Mouse (Mus musculus) forebrain, embryonic 16.5 days (tissue): ENCODE measurements around the gene Camkv. TPM values are rescaled to one million over a fixed set of nuclear protein-coding genes. Genes with fewer than 3 reads are reported as not detected.

ENCODE experiments used
- ATAC-seq: fragments of 200-750 bp; cut with Nextera tagmentation; 2 replicates; pipeline ENCODE4 v1.8.0; 2017; ENCODE audit warnings: mild to moderate bottlenecking, moderate library complexity
- H3K27ac ChIP-seq: fragments of 300-500 bp; sonication (generic); 2 replicates; pipeline ENCODE4 v1.5.1; 2014; ENCODE audit warnings: low read length, control low read depth
- H3K27me3 ChIP-seq: fragments of 300-500 bp; sonication (generic); replicated peaks from 2 replicates; pipeline ENCODE4 v1.6.1; 2014; ENCODE audit warnings: low read length; ENCODE audit not compliant: control insufficient read depth, insufficient read depth
- H3K36me3 ChIP-seq: fragments of 300-500 bp; sonication (generic); 2 replicates; pipeline ENCODE4 v1.6.1; 2014; ENCODE audit not compliant: control insufficient read depth, insufficient read depth
- H3K4me1 ChIP-seq: fragments of 300-500 bp; sonication (generic); replicated peaks from 2 replicates; pipeline ENCODE4 v1.6.1; 2014; ENCODE audit warnings: low read length; ENCODE audit not compliant: control insufficient read depth, insufficient read depth
- H3K4me2 ChIP-seq: fragments of 300-500 bp; sonication (generic); 2 replicates; pipeline ENCODE4 v1.6.1; 2014; ENCODE audit warnings: mild to moderate bottlenecking, low read length, control low read depth
- H3K4me3 ChIP-seq: fragments of 300-500 bp; sonication (generic); replicated peaks from 2 replicates; pipeline ENCODE4 v1.5.1; 2014; ENCODE audit warnings: mild to moderate bottlenecking, low read length, control low read depth
- H3K9ac ChIP-seq: fragments of 300-500 bp; sonication (generic); replicated peaks from 2 replicates; pipeline ENCODE4 v1.6.1; 2014; ENCODE audit warnings: low read depth, low read length, control low read depth
- H3K9me3 ChIP-seq: fragments of 300-500 bp; sonication (generic); 2 replicates; pipeline ENCODE4 v1.6.1; 2016; ENCODE audit warnings: low read length; ENCODE audit not compliant: control insufficient read depth
- WGBS: fragments of 180-500 bp; shearing (Covaris S2); extraction: QIAGEN DNeasy Blood & Tissue Kit; methylation state at CpG from one replicate; pipeline ENCODE4 v1.1.7; 2014; 5-methylcytosine and 5-hydroxymethylcytosine counted together
- polyA plus RNA-seq: library from polyadenylated mRNA; unstranded; fragments of >200 nt; fragmentation: Nextera tagmentation; extraction: Ambion mirVana; gene quantifications from 2 replicates; pipeline ENCODE4 v1.2.1, GENCODE M21; 2015

Camkv gene
- polyA plus RNA-seq, 1 experiment from 2014 or later: 140 TPM

DNA sequence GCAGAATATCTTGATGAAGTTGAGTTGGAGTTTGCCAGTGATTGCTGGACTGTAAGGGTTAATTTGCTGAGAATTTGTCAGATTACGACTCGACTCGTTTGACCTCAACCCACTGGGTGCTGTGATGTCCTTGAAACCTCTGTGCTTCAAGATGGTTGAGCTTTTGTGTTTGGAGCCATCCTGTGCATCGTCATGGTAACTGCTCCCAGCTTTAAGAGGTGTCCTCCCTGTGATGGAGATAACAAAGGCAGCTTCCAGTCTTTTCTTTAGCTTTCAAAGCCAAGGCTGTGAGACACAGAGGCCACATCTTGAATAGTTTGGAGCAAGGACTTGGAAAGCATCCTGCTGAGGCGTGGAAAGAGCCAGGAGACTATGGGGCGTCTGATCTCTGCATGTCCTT is 21.7 kb downstream of the Camkv start:
- WGBS: 36% methylated on average over 6 of the region's 6 CpGs

DNA sequence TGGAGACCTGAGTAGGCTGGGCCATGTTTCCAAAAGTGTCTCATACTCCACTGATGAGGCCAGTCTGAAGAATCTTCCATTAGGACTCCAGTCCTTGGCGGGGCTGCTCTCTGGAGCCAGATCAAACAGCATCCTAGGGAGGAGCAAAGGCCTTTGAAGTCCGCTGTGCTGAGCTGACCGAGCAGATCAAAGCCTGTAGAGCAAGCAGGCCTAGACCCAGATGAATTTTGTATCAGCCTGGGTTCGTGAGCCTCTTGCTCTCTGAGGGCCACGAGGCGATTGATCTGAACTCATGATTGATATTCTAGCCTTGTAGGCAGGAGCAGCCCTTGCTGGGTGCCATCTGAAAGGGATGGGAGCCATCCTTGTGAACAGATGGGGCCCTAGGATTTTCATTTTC is 24.4 kb downstream of the Camkv start:
- no peaks in the 10 kb centered on the region for H3K27me3 ChIP-seq
- no peak overlapping the region for H3K4me3 ChIP-seq
- 78% methylated on average over 6 of the region's 6 CpGs for WGBS
- H3K9me3 ChIP-seq: no peaks in the 10 kb centered on the region
- H3K27ac ChIP-seq: no peak overlapping the region
- H3K4me1 ChIP-seq: peaks cover 13% of the 10 kb centered on the region
- no peak overlapping the region for H3K4me2 ChIP-seq
- H3K9ac ChIP-seq: no peak overlapping the region
- no peaks in the 10 kb centered on the region for H3K36me3 ChIP-seq
- ATAC-seq: no peak

More for the DNA sequence above, 21.7 kb downstream of the Camkv start:
- Histone ChIP-seq H3K9me3 (no peaks in the 10 kb centered on the region), H3K4me3 (no peak overlapping the region), H3K36me3 (no peaks in the 10 kb centered on the region), H3K4me1 (peaks cover 13% of the 10 kb centered on the region), H3K27ac (no peak overlapping the region), H3K4me2 (no peak overlapping the region), H3K9ac (no peak overlapping the region), H3K27me3 (no peaks in the 10 kb centered on the region)
- no peak for ATAC-seq

DNA sequence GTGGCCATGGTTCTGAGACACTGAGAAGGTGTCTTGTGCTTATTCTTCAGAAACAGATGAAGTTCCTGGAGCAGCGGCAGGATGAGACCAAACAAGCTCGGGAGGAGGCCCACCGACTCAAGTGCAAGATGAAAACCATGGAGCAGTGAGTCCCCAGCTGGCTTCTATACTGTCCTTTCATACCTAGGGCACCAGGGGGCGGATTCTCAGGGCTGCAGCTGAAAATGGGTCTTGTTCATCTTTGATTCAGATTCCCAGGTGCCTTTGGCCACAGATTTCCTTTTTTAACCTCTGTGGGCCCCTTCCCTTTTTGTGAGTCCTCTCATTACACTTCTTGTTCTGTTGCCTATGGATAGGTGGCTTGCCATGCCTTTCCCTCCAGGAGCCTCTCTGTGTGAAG is 25.5 kb downstream of the Camkv start:
- Histone ChIP-seq H3K4me3 (no peak overlapping the region), H3K9me3 (no peaks in the 10 kb centered on the region), H3K36me3 (no peaks in the 10 kb centered on the region), H3K4me1 (peaks cover 13% of the 10 kb centered on the region), H3K4me2 (no peak overlapping the region), H3K27ac (peak overlapping the region; percentile 83), H3K27me3 (no peaks in the 10 kb centered on the region), H3K9ac (no peak overlapping the region)
- ATAC-seq: no peak
- WGBS: 82% methylated on average over 4 of the region's 4 CpGs

DNA sequence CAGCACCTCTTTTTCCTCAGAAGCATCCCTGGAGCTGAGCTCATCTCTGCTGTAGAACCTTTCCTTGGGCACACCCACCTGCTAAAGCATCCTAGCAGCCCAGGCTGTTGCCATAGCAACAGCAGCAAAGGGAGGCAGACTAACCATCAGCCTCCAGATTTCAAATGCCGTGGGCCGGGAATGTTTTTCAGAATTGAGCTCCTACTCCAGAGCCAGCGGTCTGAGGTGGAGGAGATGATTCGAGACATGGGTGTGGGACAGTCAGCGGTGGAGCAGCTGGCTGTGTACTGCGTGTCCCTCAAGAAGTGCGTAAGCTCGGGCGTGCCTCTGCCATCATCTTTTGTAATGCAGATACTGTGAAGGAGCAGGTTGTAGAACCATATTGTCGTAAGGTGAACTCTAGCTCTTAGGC is 25.9 kb downstream of the Camkv start:
- H3K4me2 ChIP-seq: peak overlapping the region; percentile 25; the same call in 1 of the 2 replicates

DNA sequence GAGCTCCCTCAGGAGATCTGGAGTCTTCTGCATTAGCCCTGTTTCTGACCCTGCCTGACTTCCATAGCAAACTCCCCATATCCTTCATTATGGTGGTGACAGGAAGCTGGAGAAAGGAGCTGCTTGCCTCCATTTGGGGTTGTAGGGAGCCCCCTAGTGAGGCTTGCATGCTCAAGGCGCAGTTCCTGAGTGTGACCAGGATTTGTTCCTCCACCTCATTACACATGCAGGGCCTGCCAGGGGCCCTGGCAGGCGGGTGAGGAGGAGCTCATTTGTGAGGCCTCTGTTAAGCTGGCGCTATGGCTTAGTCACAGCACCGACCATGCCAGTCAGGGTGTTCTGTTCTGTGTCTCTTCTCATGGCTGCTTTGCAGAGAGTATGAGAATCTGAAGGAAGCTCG is 26.4 kb downstream of the Camkv start:
- H3K4me2 ChIP-seq: peak overlapping the region; percentile 25; the same call in 1 of the 2 replicates
- peaks cover 13% of the 10 kb centered on the region for H3K4me1 ChIP-seq
- no peak overlapping the region for H3K9ac ChIP-seq
- H3K9me3 ChIP-seq: no peaks in the 10 kb centered on the region
- no peak overlapping the region for H3K4me3 ChIP-seq
- H3K36me3 ChIP-seq: no peaks in the 10 kb centered on the region
- peak overlapping the region; percentile 83 for H3K27ac ChIP-seq
- peak; percentile 61 for ATAC-seq
- WGBS: 30% methylated on average over 5 of the region's 5 CpGs
- no peaks in the 10 kb centered on the region for H3K27me3 ChIP-seq

More for the DNA sequence above, 25.9 kb downstream of the Camkv start:
- H3K27ac ChIP-seq: peak overlapping the region; percentile 83
- no peak overlapping the region for H3K4me3 ChIP-seq
- 60% methylated on average over 10 of the region's 10 CpGs for WGBS
- ATAC-seq: peak; percentile 78
- H3K9me3 ChIP-seq: no peaks in the 10 kb centered on the region
- 0 out of 2 replicates have a peak overlapping the region, but pooled peaks have one; percentile 33 for H3K9ac ChIP-seq
- no peaks in the 10 kb centered on the region for H3K36me3 ChIP-seq
- no peaks in the 10 kb centered on the region for H3K27me3 ChIP-seq
- H3K4me1 ChIP-seq: peaks cover 13% of the 10 kb centered on the region

DNA sequence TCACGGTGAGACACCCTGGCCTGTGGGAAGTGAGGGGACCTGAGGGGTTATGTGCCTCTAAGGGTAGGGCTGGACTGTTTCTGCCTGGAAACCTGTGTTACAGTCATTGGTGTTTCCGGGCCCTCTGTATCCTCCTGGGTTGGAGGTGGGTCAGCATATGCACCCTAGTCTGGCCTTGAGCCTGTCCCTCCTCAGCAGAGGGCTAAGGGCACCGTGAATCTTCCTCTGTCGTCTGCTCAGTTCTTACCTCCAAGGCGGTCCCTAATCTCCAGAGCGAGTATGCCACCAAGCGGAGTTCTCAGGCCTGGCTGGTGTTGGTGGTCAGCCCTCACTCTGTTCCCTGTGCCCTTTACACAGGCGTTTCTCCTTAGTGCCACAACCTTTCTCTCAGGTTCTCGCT is 27.4 kb downstream of the Camkv start:
- ATAC-seq: no peak
- no peaks in the 10 kb centered on the region for H3K36me3 ChIP-seq
- no peak overlapping the region for H3K27ac ChIP-seq
- H3K4me1 ChIP-seq: peaks cover 13% of the 10 kb centered on the region
- no peaks in the 10 kb centered on the region for H3K27me3 ChIP-seq
- H3K4me2 ChIP-seq: no peak overlapping the region
- H3K4me3 ChIP-seq: no peak overlapping the region
- WGBS: 93% methylated on average over 9 of the region's 9 CpGs
- H3K9me3 ChIP-seq: no peaks in the 10 kb centered on the region
- no peak overlapping the region for H3K9ac ChIP-seq

DNA sequence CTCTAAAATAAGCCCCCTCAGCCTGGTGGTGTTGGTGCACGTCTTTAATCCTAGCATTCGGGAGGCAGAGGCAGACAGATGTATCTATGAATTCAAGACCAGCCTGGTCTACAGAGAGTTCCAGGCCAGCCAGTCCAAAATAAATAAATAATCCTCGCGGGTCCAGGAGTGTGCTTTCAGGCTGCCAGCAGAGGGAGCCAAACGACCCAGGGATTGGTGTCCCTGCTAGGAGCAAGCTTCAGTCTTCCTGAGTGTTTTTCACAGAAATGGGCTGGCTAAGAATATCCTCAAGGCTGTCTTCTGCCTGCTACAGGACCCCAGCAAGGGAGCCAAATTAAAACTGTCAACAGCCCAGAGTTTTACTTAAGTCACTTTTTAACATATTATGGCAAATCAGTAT is 28.2 kb downstream of the Camkv start:
- Histone ChIP-seq H3K27ac (no peak overlapping the region), H3K9me3 (no peaks in the 10 kb centered on the region), H3K27me3 (no peaks in the 10 kb centered on the region), H3K9ac (no peak overlapping the region), H3K4me3 (no peak overlapping the region), H3K4me1 (peaks cover 13% of the 10 kb centered on the region), H3K4me2 (no peak overlapping the region), H3K36me3 (no peaks in the 10 kb centered on the region)
- peak; percentile 60; the same call in 1 of the 2 replicates for ATAC-seq
- WGBS: 27% methylated on average over 5 of the region's 5 CpGs

DNA sequence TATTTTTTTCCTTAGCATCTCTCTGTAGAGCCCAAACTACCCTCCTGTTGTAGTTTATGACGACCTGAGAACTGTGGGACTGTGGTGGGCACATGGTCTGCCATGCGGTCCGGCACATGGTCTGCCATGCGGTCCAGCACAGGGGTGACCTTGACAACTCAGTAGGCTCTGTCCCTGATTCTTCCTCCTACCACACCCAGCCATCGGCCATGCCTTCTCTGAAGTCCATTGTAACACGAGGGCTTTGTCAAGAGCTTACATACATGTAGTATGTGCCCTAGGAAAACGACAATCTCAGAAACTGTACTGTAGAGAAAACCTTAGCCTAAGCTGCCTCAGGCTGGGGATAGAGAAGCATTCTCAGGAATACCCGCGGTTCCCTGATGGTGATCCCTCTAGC is 29.2 kb downstream of the Camkv start:
- Histone ChIP-seq H3K4me1 (peaks cover 13% of the 10 kb centered on the region), H3K36me3 (no peaks in the 10 kb centered on the region), H3K4me2 (no peak overlapping the region), H3K9me3 (no peaks in the 10 kb centered on the region), H3K9ac (no peak overlapping the region), H3K27ac (no peak overlapping the region), H3K4me3 (no peak overlapping the region), H3K27me3 (no peaks in the 10 kb centered on the region)
- WGBS: 95% methylated on average over 9 of the region's 9 CpGs
- no peak for ATAC-seq

DNA sequence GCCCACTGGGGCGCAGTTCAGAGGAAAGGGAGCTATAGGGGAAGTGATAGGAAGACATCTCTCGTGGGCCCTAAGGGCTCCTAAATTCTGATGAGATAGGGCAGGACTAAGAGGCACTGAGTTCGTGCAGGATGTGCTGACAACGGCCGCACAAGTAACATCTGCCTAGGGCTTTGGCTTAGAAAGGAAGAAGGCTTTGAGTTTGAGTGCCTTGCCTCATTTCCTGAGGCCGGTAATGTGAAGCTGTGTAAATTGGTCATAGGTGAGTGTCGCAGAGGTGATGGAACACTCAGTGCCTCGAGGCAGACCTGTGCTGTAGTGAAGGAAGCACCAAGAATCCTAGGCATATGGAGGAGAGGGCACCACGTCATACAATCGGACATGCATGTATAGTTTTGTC is 31.2 kb downstream of the Camkv start:
- no peak overlapping the region for H3K27ac ChIP-seq
- peaks cover 4% of the 10 kb centered on the region for H3K4me1 ChIP-seq
- no peak overlapping the region for H3K4me3 ChIP-seq
- H3K27me3 ChIP-seq: no peaks in the 10 kb centered on the region
- no peaks in the 10 kb centered on the region; the same call in 1 of the 2 replicates for H3K36me3 ChIP-seq
- H3K4me2 ChIP-seq: no peak overlapping the region
- no peaks in the 10 kb centered on the region for H3K9me3 ChIP-seq
- ATAC-seq: no peak
- 92% methylated on average over 10 of the region's 10 CpGs for WGBS
- H3K9ac ChIP-seq: no peak overlapping the region

DNA sequence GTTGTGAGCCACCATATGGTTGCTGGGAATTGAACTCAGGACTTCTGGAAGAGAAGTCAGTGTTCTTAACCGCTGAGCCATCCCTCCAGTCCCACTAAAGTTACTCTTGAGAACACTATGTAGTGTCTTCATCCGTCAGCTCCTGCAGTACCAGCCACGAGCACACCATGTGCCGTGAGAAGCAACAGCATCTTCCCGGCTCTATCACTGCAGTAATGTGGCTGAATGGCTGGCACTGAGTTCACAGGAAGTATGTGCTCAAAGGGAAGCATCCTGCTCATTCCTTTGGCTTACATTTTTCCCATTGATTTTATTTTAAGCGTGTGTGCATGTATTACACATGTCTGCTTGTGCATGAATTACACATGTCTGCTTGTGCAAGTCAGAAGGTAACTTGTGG is 32.0 kb downstream of the Camkv start:
- 89% methylated on average over 6 of the region's 6 CpGs for WGBS
- H3K27ac ChIP-seq: no peak overlapping the region
- H3K4me3 ChIP-seq: no peak overlapping the region
- no peak overlapping the region for H3K4me2 ChIP-seq
- no peak overlapping the region for H3K9ac ChIP-seq
- no peak for ATAC-seq
- no peaks in the 10 kb centered on the region for H3K4me1 ChIP-seq
- no peaks in the 10 kb centered on the region for H3K27me3 ChIP-seq
- no peaks in the 10 kb centered on the region for H3K9me3 ChIP-seq
- H3K36me3 ChIP-seq: no peaks in the 10 kb centered on the region; the same call in 1 of the 2 replicates
